Comparison of ENCODE assay signal across 10 mouse cellular contexts in the genomic region with DNA sequence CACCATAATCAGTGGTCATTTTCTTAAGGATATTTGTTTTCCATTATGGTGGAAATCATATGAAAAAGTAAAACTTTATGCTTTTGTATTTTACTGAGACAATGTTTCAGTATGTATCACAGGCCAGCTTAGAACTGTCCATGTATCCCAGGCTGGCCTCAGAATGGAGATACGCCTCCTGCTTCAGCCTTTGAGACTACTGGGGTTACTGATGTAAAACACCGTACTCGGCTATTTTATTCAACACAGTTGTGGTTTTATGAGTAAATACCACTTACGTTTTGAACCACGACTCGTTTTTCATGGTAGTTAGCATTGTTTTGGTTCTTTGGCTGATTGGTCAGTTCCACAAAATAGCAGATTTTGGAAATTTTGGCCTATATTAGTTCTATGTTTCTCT. TPM values are rescaled to one million over a fixed set of nuclear protein-coding genes. Genes with fewer than 3 reads are reported as not detected.
DNase-seq lines count a peak whose midpoint lies in the region; ATAC-seq and TF ChIP-seq lines count a peak whose summit lies in the region.
"Had no signal": no experiment of that assay in that cellular context is flagged by ENCODE, and none has a peak within 500 bp of the region (broad histone marks: within the 10 kb centered on the region; RNA-seq: fewer than 3 reads in every experiment).

No protein-coding gene starts in this region.

- H3K4me3 ChIP-seq in gastrocnemius, adult 2 months, result peak overlapping the region; percentile 98
- no peak overlapping the region for H3K4me3 ChIP-seq in lung, embryonic 16.5 days (ENCODE audit: low read length)
- peak overlapping the region; percentile 91; the same call in 1 of the 2 replicates for H3K4me3 ChIP-seq in neural tube, embryonic 13.5 days

- no peak for DNase-seq in gastrocnemius, adult 2 months
- DNase-seq in gastrocnemius, postnatal 25 days, result no peak
- DNase-seq in lung, adult 18-20 months, result no peak
- peak; percentile 51 for DNase-seq in induced T-regulatory cell, adult 2 months (ENCODE audit: low read depth)
- no peak for DNase-seq in natural killer cell, adult 2 months (ENCODE audit: low spot score in 2 of 2)
- DNase-seq: cerebellum, adult 11-12 months had no signal

- intact Hi-C loops in gastrocnemius, adult 2 months (cut with DNase I), result no loop called here

- peak overlapping the region; percentile 68; the same call in 1 of the 2 replicates for H3K4me2 ChIP-seq in lung, embryonic 16.5 days (ENCODE audit: low read depth, low read length)
- peak overlapping the region; percentile 78 for H3K4me2 ChIP-seq in neural tube, embryonic 13.5 days

- TF ChIP-seq CTCF in gastrocnemius, adult 2 months (IDR thresholded peaks at IDR 0.05), result no peak

- peak overlapping the region; percentile 99; the same call in 1 of the 2 replicates for H3K27ac ChIP-seq in gastrocnemius, adult 2 months
- H3K27ac ChIP-seq in lung, embryonic 16.5 days (ENCODE audit: low read length), result no peak overlapping the region
- H3K27ac ChIP-seq in neural tube, embryonic 13.5 days (replicated peaks), result no peak overlapping the region

- no peak for ATAC-seq in lung, embryonic 16.5 days (ENCODE audit: low read depth)
- ATAC-seq in neural tube, embryonic 13.5 days (ENCODE audit: low read depth), result no peak
- ATAC-seq in CD4-positive, CD25-positive, alpha-beta regulatory T cell, adult 4 months, result no peak

- no peaks in the 10 kb centered on the region for H3K9me3 ChIP-seq in lung, embryonic 16.5 days (ENCODE audit: control insufficient read depth, low read length)
- no peaks in the 10 kb centered on the region for H3K9me3 ChIP-seq in neural tube, embryonic 13.5 days

- 79% methylated on average over 6 of the region's 6 CpGs for WGBS in lung, embryonic 16.5 days
- 88% methylated on average over 6 of the region's 6 CpGs for WGBS in neural tube, embryonic 13.5 days

- H3K4me1 ChIP-seq in lung, embryonic 16.5 days (replicated peaks; ENCODE audit: control insufficient read depth, insufficient read depth, low read length), result peaks cover 15% of the 10 kb centered on the region
- H3K4me1 ChIP-seq in neural tube, embryonic 13.5 days (replicated peaks), result peaks cover 42% of the 10 kb centered on the region

- no peak overlapping the region for H3K9ac ChIP-seq in lung, embryonic 16.5 days (ENCODE audit: low read length)
- no peak overlapping the region for H3K9ac ChIP-seq in neural tube, embryonic 13.5 days

- H3K36me3 ChIP-seq in lung, embryonic 16.5 days (ENCODE audit: control insufficient read depth, insufficient read depth, low read length), result no peaks in the 10 kb centered on the region
- no peaks in the 10 kb centered on the region for H3K36me3 ChIP-seq in neural tube, embryonic 13.5 days

- no peaks in the 10 kb centered on the region for H3K27me3 ChIP-seq in lung, embryonic 16.5 days (ENCODE audit: control insufficient read depth, insufficient read depth, low read depth, low read length)
- H3K27me3 ChIP-seq in neural tube, embryonic 13.5 days, result no peaks in the 10 kb centered on the region

RNA-seq across cellular contexts. Expression of gene Nfatc3, which starts 3.0 kb away (rescaled TPM):
- 10 to 100 TPM; 24.9 to 28.7 TPM for total RNA-seq in gastrocnemius, adult 2 months (2021)
- 10 to 100 TPM; 20.1 to 22.4 TPM for total RNA-seq in gastrocnemius, postnatal 25 days (2021)
- 6.0 and 6.2 TPM in 2 replicates for polyA plus RNA-seq in lung, embryonic 16.5 days (2015; fragmentation: Nextera tagmentation; extraction: Ambion mirVana)
- polyA plus RNA-seq in neural tube, embryonic 13.5 days (2015; fragmentation: Nextera tagmentation; extraction: Ambion mirVana), result 4.1 and 4.2 TPM in 2 replicates
- 10 to 100 TPM; 28.1 to 32.3 TPM for polyA plus RNA-seq in CD4-positive, CD25-positive, alpha-beta regulatory T cell, adult 4 months (2017; shearing (Covaris generic))

RNA-seq across cellular contexts. Expression of gene Ddx28, which starts 50.0 kb away (rescaled TPM):
- total RNA-seq in gastrocnemius, adult 2 months (2021), result 10 to 100 TPM; 10.4 to 10.7 TPM
- total RNA-seq in gastrocnemius, postnatal 25 days (2021), result 1 to 10 TPM; 8.3 to 9.0 TPM
- polyA plus RNA-seq in lung, embryonic 16.5 days (2015; fragmentation: Nextera tagmentation; extraction: Ambion mirVana), result 14.7 and 14.8 TPM in 2 replicates
- polyA plus RNA-seq in neural tube, embryonic 13.5 days (2015; fragmentation: Nextera tagmentation; extraction: Ambion mirVana), result 20.7 and 22.2 TPM in 2 replicates
- 10 to 100 TPM in 1 of 2 experiments, 1 to 10 TPM in 1; 8.4 to 13.2 TPM for polyA plus RNA-seq in CD4-positive, CD25-positive, alpha-beta regulatory T cell, adult 4 months (2017; shearing (Covaris generic))

RNA-seq across cellular contexts. Expression of gene Dpep2nb, which starts 55.9 kb away (rescaled TPM):
- total RNA-seq in gastrocnemius, adult 2 months (2021), result not detected
- not detected for total RNA-seq in gastrocnemius, postnatal 25 days (2021)
- 0.28 TPM in 1 of 2 replicates, not detected in the other for polyA plus RNA-seq in lung, embryonic 16.5 days (2015; fragmentation: Nextera tagmentation; extraction: Ambion mirVana)
- polyA plus RNA-seq in neural tube, embryonic 13.5 days (2015; fragmentation: Nextera tagmentation; extraction: Ambion mirVana), result 0.24 TPM in 1 of 2 replicates, not detected in the other
- polyA plus RNA-seq in CD4-positive, CD25-positive, alpha-beta regulatory T cell, adult 4 months (2017; shearing (Covaris generic)), result not detected
- total RNA-seq: layer of hippocampus, postnatal 10 days had no signal
